Mouse (Mus musculus) liver, postnatal 0 days (tissue): ENCODE results near the gene Acad12.
A peak's percentile ranks its signal among the peaks of the same experiment; 100 is the strongest.

Experiments
- CTCF ChIP-seq: sonication (generic); IDR thresholded peaks from 2 replicates; pipeline ENCODE4 v1.5.1; 2016; ENCODE audit warnings: antibody characterized with exemption, low read depth
- EP300 ChIP-seq: IDR thresholded peaks from 2 replicates; pipeline ENCODE4 v1.6.1; 2016; ENCODE audit warnings: antibody characterized with exemption, low read depth, mild to moderate bottlenecking

- peak; percentile 95 for TF ChIP-seq CTCF
- TF ChIP-seq EP300 = no peak
Observed at GRCm38 (mm10) chr5:121627871-121628270, 9.1 kb upstream of the Acad12 start.
